Mouse (Mus musculus) kidney, postnatal 36 days (tissue): ENCODE results near the gene Gtpbp6.
"Not testable (repeated sequence)": the region's sequence is repeated elsewhere in the genome, so short reads cannot be mapped to it uniquely, and the experiment has no call there.

Experiments used
- DNase-seq, 2 experiments: peaks; one replicate each; pipeline ENCODE4 v3.0.0; 2021 to 2022; ENCODE audit warnings: mixed read lengths in 2 of 2

Gene Gtpbp6

DNA sequence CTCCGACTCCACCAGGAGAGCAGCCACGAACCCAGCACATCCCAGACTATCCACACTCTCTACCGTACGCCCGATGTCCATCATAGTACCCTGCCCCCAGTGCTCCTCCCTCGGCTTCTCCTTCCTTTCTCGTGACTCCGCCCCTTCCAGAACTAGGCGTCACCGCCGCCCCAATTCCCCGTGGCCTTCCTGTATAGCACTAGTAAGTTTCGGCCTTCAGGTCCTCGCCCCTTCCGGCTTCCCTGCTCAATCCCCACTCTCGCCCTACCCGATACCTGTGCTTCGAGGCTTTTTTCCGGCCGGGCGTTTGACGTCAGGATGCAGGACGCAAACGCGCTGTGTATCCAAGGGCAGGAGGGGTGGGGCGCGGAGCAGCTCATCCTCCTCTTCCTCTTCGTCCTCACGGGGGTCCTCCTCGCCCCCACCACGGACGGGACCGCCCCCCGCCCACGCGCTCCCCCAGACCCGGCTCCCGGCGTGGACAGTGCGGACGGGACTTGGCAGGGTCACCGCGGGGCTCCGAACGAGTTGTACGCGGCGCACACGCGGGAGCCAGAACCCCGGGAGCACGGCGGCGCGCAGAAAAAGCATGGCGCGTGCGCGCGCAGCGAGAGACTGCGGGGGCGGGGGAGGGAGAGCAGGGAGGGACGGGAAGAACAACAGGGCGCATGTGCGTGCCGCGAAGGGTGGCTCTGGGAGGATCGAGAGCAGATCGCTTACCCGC lies at the start of gene Gtpbp6:
Gtpbp6 (minus strand) TSS at position 617 of the 724 bp plus-strand sequence.
- peak; percentile 96 to 98 for DNase-seq

DNA sequence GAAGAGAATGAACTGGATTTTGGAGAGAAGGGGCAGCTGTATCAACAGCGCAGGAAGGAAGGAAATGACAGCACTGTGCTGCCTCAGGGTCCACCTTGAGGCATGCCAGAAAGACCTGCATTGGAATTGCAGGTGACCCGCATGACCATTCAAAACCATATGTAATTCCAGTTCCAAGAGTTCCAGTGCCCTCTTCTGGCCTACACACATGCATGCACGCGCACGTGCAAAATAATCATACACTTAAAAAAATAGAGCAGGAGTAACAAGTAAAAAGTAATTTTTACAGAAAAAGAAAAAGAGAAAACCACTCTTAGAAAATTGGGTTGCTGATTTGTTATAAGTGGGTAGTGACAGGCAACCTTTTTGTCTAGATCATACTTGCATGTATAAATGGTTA lies 35.0 kb upstream of the Gtpbp6 start:
- peak; percentile 7 to 17 for DNase-seq

DNA sequence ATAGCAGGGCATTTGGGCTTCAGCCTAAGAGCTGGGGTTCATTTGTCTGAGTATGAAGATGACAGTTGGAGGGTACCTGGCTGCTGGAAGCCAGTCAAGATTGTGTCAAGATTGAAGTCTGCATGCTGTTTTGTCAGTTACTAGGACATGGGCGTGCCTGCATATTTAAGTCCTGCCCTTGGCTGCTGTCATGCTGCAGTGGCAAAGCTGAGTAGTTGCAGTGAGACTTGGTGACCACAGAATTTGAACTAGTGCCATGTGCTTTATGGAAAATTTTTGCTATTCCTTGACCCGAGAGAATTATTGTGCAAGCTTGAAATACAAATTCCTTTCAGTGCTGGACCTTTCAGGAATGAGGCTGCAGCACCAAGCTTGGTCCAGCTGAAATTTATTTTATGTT lies 34.3 kb upstream of the Gtpbp6 start:
- DNase-seq, result peak in 1 of 2 experiments; percentile 14

DNA sequence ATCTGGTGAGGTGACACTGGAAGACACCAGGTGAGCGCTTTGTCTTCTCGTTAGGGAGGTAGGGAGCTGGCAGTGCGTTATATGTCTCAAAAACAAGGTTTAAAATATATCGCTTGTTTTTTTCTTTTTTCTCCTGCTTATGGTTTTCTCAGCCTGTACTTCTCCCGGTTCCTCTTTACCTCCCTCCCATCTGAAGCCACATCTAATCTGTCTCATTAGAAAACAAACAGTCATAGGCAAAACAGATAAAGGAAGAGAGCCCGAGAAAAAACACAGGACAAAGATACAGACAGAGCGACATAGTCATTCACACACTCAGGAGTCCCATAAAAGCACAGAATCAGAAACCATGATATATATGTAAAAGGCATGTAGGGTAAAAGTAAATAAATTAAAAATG lies 32.4 kb upstream of the Gtpbp6 start:
- no peak for DNase-seq

DNA sequence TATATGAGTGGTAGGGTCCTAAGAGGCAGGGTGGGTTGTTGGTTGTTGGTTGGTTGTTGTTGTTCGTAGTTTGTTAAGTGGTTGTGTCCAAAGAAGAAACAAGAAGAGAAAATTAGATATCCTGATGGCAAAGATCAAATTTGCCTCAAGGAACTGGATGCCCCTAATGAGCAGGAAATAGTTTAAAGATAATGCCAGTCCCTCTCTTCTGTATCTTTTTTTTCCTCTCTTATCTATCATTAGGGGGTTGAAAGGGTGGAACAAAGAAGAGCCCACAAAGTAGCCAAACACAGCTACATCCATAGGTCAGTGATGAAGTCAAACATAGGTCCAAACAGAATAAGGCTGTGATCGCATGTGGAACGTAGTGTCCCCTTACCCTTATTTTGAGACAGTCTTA lies 31.3 kb upstream of the Gtpbp6 start:
- DNase-seq, result no peak

DNA sequence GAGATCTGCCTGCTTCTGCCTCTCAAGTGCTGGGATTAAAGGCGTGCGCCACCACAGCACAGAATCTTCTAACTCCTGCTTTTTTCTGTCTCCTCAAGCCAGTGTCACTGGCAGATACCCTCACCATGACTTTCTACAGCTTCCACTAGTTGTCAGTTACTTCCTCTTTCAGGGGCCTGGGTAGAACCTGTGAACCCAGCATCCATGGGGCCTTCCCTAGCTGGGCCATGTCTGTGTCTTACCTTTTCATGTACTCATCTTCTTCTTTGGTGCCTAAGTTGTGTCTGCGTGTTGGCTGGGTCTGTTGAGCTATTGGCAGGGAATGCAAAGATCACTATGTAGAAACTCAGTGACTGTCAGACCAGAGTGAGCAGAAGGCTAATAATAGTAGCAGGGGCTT lies 29.8 kb upstream of the Gtpbp6 start:
- DNase-seq, result no peak

DNA sequence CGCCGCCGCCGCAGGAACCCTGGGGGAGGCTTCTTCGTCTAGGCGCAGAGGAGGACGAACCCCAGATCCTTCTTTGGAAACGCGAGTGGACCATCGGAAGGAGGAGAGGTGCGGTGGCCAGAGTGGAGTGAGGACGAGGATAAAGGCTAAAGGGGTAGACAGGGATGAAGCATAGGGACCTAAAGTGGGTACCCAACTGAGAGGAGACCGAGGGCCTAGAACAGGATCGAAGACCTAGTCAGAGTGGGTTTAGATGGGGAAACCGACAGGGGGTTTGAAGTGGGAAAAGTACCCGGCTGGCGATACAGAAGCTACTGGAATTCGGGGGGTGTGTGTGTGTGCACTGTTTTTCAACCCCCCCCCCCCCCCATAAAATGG lies 28.1 kb upstream of the Gtpbp6 start:
- no peak for DNase-seq

DNA sequence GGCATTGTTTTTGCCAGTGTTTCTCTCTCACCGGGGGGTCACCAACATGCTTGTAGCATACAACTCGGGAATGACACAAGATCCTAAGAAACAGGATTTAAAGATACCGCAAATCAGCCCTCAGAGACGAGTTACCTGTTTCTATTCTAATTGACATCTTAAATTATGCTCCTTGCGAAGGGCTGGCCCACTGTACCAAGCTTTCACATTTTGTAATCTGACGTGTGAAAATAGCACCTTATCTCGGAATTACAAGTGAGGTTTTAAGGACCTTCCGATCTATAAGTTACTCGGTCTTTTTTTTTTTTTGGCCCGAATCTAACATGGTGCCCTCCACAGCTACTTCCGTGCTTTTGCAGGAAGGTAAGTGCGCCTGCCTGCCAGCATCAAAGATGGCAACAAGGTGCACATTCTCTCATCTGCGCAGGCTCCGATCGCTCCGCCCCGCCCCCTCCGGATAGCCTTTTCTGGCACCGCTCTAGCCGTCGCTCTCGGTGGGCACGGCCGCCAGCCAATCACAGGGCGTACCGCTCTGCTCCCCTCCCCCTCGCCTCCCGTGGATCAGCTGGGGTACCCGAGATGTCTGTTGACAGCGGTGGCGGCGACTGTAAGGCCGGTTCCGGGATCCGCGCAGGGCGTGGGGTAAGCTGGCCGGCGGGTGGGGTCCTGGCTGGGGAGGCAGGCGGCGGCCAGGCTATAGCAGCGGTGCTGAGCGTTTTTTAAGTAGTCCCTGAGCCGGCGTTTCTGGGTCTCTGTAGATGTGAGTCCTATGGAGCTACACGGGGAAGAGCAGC lies 27.5 kb upstream of the Gtpbp6 start, which contains the start of gene Chfr:
Chfr (plus strand) TSS at position 550 of the 794 bp plus-strand sequence.
- DNase-seq, result peak; percentile 99 to 100

DNA sequence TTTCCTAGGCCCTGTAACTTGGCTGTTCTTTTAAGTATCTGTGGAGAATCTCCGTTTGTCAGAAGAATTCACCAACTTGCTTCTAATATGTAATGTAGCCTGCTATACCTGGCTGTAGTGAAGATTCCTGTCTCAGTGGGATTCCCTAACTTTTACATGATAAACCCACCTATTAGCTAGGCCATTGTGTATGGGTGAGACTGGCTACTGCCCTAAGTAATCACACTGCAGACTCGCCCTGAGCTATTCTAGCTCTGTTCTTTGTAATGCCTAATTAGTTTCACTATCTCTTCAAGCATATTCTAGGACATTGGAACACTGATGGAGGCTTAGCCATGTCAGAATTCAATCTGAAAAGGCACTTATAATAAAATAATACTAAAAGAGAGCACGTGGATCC lies 14.4 kb upstream of the Gtpbp6 start:
- DNase-seq, result not testable (repeated sequence)

DNA sequence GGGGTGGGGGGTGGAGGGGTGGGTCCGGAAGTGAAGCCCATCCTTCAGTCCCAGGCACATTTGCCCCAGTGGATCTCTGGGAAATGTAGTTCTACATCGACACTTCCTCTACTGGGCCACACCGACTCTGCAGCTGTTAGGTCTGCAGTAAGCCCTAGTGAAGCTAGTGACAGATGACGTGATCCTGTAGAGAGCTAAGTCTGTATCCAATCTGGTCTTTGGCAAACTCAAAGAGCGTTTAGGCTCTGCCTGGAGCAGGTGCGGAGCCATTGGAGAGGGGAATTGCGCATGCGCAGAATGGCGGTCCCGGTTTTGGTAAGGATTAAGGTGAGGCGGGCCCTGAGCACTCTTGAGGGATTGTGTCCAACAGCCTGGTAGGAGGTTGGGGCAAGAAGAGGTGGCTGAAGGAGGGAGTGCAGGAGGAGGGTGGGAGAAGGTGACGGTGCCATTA lies 2.0 kb upstream of the Gtpbp6 start, which contains the start of gene Zfp605:
Zfp605 (plus strand) TSS at position 102 of the 451 bp plus-strand sequence.
- DNase-seq, result peak; percentile 90 to 95

DNA sequence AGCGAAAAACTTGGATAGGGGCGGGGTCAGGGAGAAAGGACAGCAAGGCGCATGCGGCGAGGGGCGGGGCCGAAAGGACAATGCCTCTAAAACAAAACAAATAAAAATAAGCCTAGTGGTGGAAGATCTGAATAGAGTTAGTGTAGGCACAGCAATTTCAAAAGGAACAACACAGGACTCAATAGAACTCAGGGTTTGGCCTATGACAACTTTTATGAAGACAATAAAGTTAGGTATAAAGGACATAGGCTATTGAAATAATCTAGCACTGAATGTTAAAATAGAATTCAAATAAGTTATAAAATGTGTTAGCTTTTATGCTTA lies 270 bp upstream of the Gtpbp6 start:
- DNase-seq, result peak in 1 of 2 experiments; percentile 98

DNA sequence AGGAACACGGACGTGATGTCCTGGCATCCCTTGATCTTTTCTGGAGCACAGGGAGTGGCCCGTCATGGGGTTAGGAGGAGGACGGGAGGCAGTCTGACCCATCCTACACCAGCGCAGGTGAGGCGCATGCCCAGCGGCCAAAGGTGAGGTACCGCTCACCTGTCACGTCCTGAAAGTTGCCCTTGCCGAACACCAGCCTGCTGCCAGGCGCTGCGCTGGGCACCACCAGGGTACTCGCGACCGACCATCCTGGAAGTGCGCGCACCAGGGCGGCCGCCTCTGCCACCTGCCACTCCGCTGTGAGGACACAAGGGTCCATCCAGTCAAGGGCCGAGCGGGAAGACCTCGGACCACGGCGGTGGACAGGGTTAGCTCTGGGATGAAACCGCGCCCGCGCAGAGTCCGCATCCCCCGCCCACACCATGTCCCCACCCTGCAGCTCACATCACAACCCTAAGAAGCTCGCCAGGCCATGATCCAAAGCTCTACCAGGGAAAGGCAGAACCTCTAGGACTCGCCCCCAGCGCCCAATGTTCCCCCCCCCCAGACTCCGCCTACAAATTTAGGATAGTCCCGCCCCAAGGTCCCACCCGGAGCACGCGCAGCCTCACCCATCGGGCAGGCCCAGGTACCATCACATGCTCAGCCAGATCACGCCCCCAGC lies 964 bp downstream of the Gtpbp6 start:
- DNase-seq, result peak in 1 of 2 experiments; percentile 37

DNA sequence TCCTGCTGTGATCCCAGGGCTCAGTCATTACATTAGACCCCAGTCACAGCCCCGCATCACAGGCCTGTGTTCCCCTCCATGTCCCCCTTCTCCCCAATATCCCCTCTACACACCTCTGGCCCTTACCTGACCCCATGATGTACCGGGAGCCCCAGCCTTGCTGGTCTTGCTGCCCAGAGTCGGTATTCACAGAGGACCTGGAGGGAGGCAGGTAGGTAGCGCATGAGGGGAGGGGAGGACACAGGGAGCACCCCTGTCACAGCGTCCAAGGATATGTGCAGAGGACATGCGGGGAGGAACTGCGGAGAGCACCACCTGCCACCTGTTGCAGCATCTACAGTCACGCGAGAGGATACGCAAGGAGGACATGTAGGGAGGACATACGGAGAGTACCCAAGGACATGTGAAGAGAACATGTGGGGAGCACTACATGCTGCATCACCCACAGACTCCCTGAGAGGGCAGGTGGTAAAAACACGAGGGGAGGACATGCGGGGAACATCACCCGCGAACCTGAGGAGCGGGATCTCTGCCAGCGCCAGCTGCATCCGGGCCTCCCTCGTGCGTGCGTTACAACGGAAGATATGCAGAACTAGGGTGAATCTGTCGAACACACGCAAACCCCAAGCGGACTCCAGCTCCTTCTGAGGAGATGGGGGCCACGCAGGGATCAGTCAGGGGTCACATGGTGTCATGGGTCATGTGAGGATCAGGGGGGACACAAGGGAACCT lies 1.7 kb downstream of the Gtpbp6 start:
- DNase-seq, result no peak

DNA sequence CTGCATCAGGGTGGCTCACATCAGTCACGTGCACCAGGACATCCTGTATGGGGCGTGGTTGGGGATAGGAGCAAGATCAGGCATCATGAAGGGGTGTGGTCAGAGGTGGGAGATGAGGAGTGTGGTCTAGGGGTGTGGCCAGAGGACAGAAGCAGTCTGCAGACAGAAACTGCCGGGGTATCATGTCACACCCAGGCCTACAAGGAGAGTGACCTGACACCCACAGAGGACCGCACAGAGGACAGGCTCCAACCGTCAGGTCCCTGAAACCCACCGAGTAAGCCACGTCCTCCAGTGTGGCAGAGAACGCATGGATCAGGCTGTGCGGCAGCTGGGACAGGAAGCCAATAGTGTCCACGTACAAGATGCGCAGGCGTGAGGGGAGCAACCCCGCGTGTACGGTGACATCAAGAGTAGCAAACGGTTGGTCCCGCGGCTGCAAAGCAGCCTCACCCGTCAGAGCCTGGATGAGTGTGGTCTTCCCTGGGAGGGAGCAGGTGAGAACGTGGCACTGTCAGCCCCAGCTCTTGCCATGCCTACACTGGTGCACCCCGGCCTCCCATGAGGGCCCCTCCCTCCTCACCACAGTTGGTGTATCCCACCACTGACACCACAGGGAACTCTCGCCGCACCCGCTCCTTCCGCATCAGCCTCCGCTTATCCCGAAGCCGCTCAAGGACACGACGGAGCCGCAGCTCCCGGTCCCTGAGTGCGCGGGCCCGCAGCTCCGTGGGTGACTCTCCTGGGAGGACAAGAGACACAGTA lies 3.2 kb downstream of the Gtpbp6 start:
- DNase-seq, result no peak

DNA sequence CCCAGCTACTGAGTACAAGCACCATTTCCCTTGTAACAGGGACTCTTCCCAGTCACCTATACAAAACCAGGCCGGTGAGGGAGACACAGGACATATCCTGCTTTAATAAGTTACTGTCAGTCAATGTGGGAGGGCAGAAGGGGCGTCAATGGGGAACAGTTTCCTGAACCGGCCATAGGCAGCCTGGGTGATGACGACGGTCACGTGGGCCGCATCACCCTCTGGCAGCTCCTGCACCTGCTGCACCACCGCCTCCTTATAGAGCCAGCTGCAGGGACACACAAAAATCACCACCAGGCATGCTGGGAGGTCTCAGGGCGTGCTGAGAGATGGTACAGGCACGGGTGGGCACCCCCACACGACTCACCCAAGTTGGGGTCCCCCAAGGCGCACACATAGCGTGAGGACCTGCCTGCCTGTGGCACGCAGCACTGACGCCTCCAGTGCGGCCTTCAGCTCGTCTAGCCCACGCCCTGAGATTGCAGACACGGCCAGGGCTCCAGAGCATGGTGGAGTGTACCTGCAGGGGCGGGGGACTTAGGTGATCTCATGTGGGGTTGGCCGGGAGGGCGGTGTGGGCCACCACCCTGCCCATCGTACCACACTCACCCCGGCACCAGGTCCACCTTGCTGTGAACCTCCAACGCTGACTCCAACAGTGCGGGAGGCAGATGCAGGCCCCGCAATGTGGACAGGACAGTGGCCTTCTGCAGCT lies 3.9 kb downstream of the Gtpbp6 start:
- DNase-seq, result no peak

DNA sequence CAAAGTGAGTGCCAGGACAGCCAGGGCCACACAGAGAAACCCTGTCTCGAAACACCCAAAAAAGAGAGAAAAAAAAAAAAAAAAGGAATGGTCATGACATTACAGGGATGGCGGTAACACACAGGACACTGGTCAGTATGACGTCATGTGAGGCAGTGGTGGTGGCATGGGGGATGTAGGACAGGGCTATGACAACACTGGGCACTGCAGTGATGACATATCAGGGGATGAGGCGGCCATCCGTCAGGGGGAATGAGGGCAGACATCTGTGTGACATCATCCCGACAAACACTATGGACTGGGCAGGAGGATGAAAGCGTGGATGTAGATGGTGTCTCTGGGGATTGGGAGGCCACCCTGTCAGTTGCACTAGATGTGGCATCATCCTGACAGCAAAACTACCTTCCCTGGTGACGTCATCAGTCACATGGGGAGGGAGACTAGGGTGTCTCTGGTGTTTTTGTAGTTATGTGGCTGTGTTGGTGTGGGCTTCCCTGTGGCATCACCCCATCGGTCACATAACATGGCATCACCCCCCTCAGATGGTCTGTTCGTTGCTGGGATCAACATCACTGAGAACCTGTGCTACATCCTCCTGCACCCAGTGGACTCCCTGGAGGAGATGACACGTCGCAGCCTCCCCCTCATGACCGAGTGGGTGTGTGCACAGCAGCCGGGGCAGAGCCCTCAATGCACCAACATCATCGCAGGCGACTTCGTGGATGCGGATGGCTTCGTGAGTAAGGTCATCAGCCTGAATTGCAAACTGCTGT lies 5.0 kb downstream of the Gtpbp6 start:
- DNase-seq, result no peak

DNA sequence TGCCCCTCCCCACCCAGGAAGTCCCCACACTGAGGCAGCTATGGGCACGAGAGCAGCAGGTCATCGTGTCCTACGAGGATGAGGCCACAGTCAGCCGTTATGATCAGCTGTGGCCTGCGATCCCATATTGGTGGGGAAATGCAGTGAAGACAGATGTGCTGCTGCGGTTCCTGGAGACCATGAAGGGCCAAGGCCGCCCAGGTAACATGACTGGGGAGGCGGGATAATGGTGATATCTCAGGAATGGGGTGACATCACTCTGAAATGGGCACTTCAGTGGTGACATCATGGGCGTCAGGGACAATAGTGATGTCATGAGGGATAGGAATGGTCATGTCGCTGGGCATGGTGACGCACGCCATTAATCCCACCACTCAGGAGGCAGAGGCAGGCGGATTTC lies 5.6 kb downstream of the Gtpbp6 start:
- DNase-seq, result no peak

DNA sequence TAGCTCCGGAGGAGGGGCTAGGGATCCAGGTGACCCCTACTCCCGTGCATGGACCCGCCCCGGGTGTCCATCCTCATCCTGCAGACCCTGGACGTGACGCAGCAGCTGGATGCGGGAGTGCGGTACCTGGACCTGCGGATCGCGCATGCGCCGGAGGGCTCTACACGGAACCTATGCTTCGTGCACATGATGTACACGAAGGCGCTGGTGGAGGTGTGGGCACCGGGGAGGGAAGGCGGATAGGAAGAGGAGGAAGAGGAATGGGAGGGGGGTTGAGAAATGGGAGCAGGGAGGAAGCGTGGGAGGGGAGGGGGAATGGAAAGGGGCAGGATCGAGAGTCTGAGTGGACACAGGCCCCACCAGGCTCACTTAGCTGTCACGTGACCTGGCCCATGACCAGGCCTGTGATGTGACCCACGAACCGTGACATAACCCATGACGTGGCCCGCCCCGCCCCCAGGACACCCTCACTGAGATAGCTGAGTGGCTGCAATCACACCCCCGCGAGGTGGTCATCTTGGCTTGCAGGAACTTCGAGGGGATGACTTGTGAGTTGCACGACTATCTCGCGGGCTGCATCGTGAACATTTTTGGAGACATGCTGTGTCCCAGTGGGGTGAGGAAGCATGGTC lies 6.2 kb downstream of the Gtpbp6 start:
- DNase-seq, result peak; percentile 60 to 79

DNA sequence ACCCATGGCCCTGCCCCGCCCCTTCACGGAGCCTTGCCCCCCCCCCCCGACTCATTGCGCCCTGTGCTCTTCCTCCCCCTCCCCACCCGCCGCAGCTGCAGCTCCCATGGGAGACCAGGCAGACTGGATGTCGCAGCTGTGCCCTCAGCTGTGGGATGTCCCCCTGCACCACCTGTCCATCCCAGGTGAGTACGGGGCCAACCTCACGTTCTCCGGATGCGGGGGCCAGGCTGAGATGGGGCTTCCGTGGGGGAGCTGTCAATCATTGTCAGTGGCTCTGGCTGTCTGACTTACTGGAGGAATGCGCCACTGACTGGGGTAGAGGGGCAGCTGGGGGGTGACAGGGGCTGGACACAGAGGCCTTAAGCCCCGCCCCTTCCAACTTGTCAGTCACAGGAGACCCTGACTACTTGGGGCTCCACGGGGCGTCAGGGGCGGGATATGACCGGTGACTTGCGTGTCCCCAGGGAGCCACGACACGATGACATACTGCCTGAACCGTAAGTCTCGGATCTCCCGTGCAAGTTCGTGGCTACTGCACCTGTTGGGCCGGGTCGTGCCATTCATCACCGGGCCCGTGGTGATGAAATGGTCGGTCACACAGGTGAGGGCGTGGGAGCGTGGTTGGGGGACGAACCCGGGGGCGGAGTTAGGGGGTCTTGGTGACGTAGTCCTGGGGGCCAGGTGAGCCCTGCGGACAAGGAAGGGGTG lies 6.9 kb downstream of the Gtpbp6 start:
- DNase-seq, result peak in 1 of 2 experiments; percentile 51
